In the genomic region with DNA sequence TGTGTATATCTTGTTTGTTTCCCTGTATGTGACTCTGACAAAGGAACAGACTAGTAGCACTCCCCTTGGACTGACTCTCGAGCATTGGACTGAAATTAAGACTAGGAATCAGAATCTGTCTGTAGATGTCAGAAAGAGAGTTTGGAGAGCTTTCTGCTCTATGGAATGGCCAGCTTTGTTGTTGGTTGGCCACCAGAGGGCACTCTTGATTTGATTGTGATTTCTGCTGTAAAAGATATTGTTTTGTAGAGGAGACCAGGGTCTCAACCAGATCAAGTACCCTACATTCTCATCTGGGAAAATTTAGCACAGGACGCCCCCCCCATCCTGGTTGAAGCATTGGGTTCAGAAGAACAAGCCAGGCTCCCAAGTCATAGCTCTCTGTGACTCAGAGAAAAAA, we compare ENCODE assay signal across 31 mouse cellular contexts. TPM values are rescaled to one million over a fixed set of nuclear protein-coding genes. Genes with fewer than 3 reads are reported as not detected.
DNase-seq lines count a peak whose midpoint lies in the region; ATAC-seq and TF ChIP-seq lines count a peak whose summit lies in the region.
"Had no signal": no experiment of that assay in that cellular context is flagged by ENCODE, and none has a peak within 500 bp of the region (broad histone marks: within the 10 kb centered on the region; RNA-seq: fewer than 3 reads in every experiment).

No protein-coding gene starts in this region.

- no peaks in the 10 kb centered on the region for H3K4me1 ChIP-seq in kidney, embryonic 16.5 days (ENCODE audit: insufficient read depth, low read length)
- H3K4me1 ChIP-seq in CH12.LX (ENCODE audit: control insufficient read depth in 1 of 2, insufficient read depth in 2 of 2) = no peaks in the 10 kb centered on the region
- H3K4me1 ChIP-seq: embryonic facial prominence, embryonic 12.5 days; embryonic facial prominence, embryonic 15.5 days; heart, embryonic 12.5 days; heart, embryonic 15.5 days; hindbrain, embryonic 10.5 days had no signal

- H3K4me3 ChIP-seq in kidney, embryonic 16.5 days (ENCODE audit: low read length) = no peak overlapping the region
- no peak overlapping the region for H3K4me3 ChIP-seq in CH12.LX (replicated peaks in 1 of 3; ENCODE audit: low read depth in 2 of 3, low read length in 2 of 3, poor library complexity in 1 of 3)
- H3K4me3 ChIP-seq: embryonic facial prominence, embryonic 12.5 days; embryonic facial prominence, embryonic 15.5 days; heart, embryonic 12.5 days; heart, embryonic 15.5 days; hindbrain, embryonic 10.5 days had no signal

- no peaks in the 10 kb centered on the region for H3K27me3 ChIP-seq in kidney, embryonic 16.5 days (ENCODE audit: insufficient read depth, low read length)
- H3K27me3 ChIP-seq in CH12.LX (replicated peaks) = no peaks in the 10 kb centered on the region
- H3K27me3 ChIP-seq: embryonic facial prominence, embryonic 12.5 days; embryonic facial prominence, embryonic 15.5 days; heart, embryonic 12.5 days; heart, embryonic 15.5 days had no signal

- no peaks in the 10 kb centered on the region for H3K79me2 ChIP-seq in CH12.LX (replicated peaks; ENCODE audit: control insufficient read depth, extremely low read depth, insufficient read depth, poor library complexity, severe bottlenecking)

- H3K9ac ChIP-seq in kidney, embryonic 16.5 days (replicated peaks; ENCODE audit: low read length) = no peak overlapping the region
- H3K9ac ChIP-seq in CH12.LX (ENCODE audit: insufficient read depth, low read depth) = no peak overlapping the region
- H3K9ac ChIP-seq: embryonic facial prominence, embryonic 12.5 days; embryonic facial prominence, embryonic 15.5 days; forebrain, postnatal 0 days; heart, embryonic 12.5 days; heart, embryonic 15.5 days; hindbrain, embryonic 14.5 days had no signal

- peak; percentile 37 for TF ChIP-seq RAD21 in CH12.LX (IDR thresholded peaks at IDR 0.05; ENCODE audit: low read depth, low read length)

- TF ChIP-seq POLR2A in CH12.LX (IDR thresholded peaks at IDR 0.05; ENCODE audit: low read depth, low read length) = no peak

- no peaks in the 10 kb centered on the region for H3K36me3 ChIP-seq in kidney, embryonic 16.5 days (ENCODE audit: insufficient read depth, low read length)
- no peaks in the 10 kb centered on the region for H3K36me3 ChIP-seq in CH12.LX (replicated peaks in 1 of 2; ENCODE audit: control insufficient read depth in 1 of 2, insufficient read depth in 1 of 2, low read length in 1 of 2)
- H3K36me3 ChIP-seq: embryonic facial prominence, embryonic 12.5 days; embryonic facial prominence, embryonic 15.5 days; G1E; heart, embryonic 12.5 days; heart, embryonic 15.5 days; hindbrain, embryonic 10.5 days had no signal

- no peak for ATAC-seq in kidney, embryonic 16.5 days (ENCODE audit: low FRiP score, low TSS enrichment)
- ATAC-seq: forebrain, embryonic 14.5 days; forebrain, postnatal 0 days; intestine, postnatal 0 days had no signal

- peak; percentile 5 for DNase-seq in kidney, adult 9 months
- DNase-seq in CH12.LX (ENCODE audit: extremely low read depth) = peak; percentile 1
- DNase-seq in NIH3T3 (ENCODE audit: low read depth) = peak; percentile 3
- DNase-seq in left cerebral cortex, adult 11 months (ENCODE audit: low spot score) = no peak
- no peak for DNase-seq in spleen, postnatal 36 days (ENCODE audit: low spot score in 2 of 2)
- DNase-seq: adrenal gland, adult 8-10 months; adrenal gland, postnatal 25 days; cerebellum, adult 11-12 months; cerebellum, adult 8-10 months; cerebellum, postnatal 36 days; forebrain, postnatal 0 days; gastrocnemius, postnatal 25 days; heart, adult 18-20 months; heart, postnatal 10 days; heart, postnatal 36 days had no signal

- in situ Hi-C loops in CH12.LX (cut with MboI; ENCODE audit: low pct_ligation_motif_present, low pct_unique_long_range_greater_than_20kb, low sequenced_read_pairs) = no loop called here

- H3K4me2 ChIP-seq in kidney, embryonic 16.5 days (replicated peaks; ENCODE audit: low read depth, low read length) = no peak overlapping the region
- no peak overlapping the region for H3K4me2 ChIP-seq in CH12.LX (ENCODE audit: insufficient read depth, low read depth, poor library complexity, severe bottlenecking)
- H3K4me2 ChIP-seq: embryonic facial prominence, embryonic 12.5 days; embryonic facial prominence, embryonic 15.5 days; heart, embryonic 12.5 days; heart, embryonic 15.5 days; hindbrain, embryonic 14.5 days had no signal

- H3K9me3 ChIP-seq in kidney, embryonic 16.5 days (ENCODE audit: low read length) = peaks cover 28% of the 10 kb centered on the region
- peaks cover 8% of the 10 kb centered on the region for H3K9me3 ChIP-seq in CH12.LX (replicated peaks; ENCODE audit: low read length)
- H3K9me3 ChIP-seq: G1E had no signal

- no peak overlapping the region for H3K27ac ChIP-seq in kidney, embryonic 16.5 days (ENCODE audit: low read length)
- no peak overlapping the region for H3K27ac ChIP-seq in CH12.LX (ENCODE audit: insufficient read depth, low read depth)
- H3K27ac ChIP-seq: embryonic facial prominence, embryonic 12.5 days; embryonic facial prominence, embryonic 15.5 days; heart, embryonic 15.5 days; hindbrain, embryonic 10.5 days; hindbrain, embryonic 14.5 days had no signal

- no peak for TF ChIP-seq EP300 in CH12.LX (IDR thresholded peaks at IDR 0.05; ENCODE audit: low read length)

- peak in 1 of 2 experiments; percentile 38; a peak in 2 of 4 replicates for TF ChIP-seq CTCF in CH12.LX (conservative IDR thresholded peaks at IDR 0.05 in 1 of 2, IDR thresholded peaks at IDR 0.05 in 1 of 2; ENCODE audit: low read depth in 2 of 2, low read length in 2 of 2)

- dilution Hi-C loops in CH12.LX (cut with MboI; ENCODE audit: extremely low pct_ligation_motif_present, extremely low pct_unique_long_range_greater_than_20kb, low sequenced_read_pairs) = no loop called here

- 40% methylated on average over 2 of the region's 2 CpGs for WGBS in kidney, embryonic 16.5 days

TF ChIP-seq in CH12.LX, 34 proteins besides CTCF, POLR2A, EP300 and RAD21:
- TF ChIP-seq ZMIZ1 (IDR thresholded peaks at IDR 0.05; ENCODE audit: low read depth, low read length) = no peak
- peak; percentile 33 for TF ChIP-seq SMC3 (IDR thresholded peaks at IDR 0.05; ENCODE audit: low read depth, low read length)

RNA-seq across cellular contexts. Expression of a gene that starts 14.8 kb away (rescaled TPM):
- not detected in 2 replicates for polyA plus RNA-seq in kidney, embryonic 16.5 days (2015; fragmentation: Nextera tagmentation; extraction: Ambion mirVana)
- not detected in 2 replicates for total RNA-seq in CH12.LX (2012; rRNA removed)
- total RNA-seq in CH12.LX (2014; rRNA removed) = not detected in 2 replicates
- polyA plus RNA-seq in CH12.LX (2012; ENCODE audit: insufficient read length, low read depth) = not detected in 2 replicates
- total RNA-seq: adrenal gland, adult 8-10 months; adrenal gland, postnatal 25 days; forebrain, postnatal 0 days; gastrocnemius, adult 8-10 months; gastrocnemius, postnatal 25 days; heart, adult 18-20 months; heart, postnatal 10 days; heart, postnatal 36 days had no signal
- polyA plus RNA-seq: brain, embryonic 14.5 days; cortical plate, adult 2 months; embryonic facial prominence, embryonic 12.5 days; embryonic facial prominence, embryonic 15.5 days; forebrain, embryonic 11.5 days; forebrain, embryonic 14.5 days; forebrain, postnatal 0 days; G1E; gonadal fat pad, adult 2 months; heart, embryonic 12.5 days; heart, embryonic 15.5 days; hindbrain, embryonic 10.5 days; hindbrain, embryonic 14.5 days; intestine, embryonic 14.5 days; intestine, postnatal 0 days had no signal

RNA-seq across cellular contexts. Expression of a gene that starts 54.1 kb away (rescaled TPM):
- not detected in 2 replicates for polyA plus RNA-seq in kidney, embryonic 16.5 days (2015; fragmentation: Nextera tagmentation; extraction: Ambion mirVana)
- total RNA-seq in CH12.LX (2012; rRNA removed) = not detected in 2 replicates
- not detected in 2 replicates for total RNA-seq in CH12.LX (2014; rRNA removed)
- not detected in 2 replicates for polyA plus RNA-seq in CH12.LX (2012; ENCODE audit: insufficient read length, low read depth)
- total RNA-seq: adrenal gland, adult 8-10 months; adrenal gland, postnatal 25 days; forebrain, postnatal 0 days; gastrocnemius, adult 8-10 months; gastrocnemius, postnatal 25 days; heart, adult 18-20 months; heart, postnatal 10 days; heart, postnatal 36 days had no signal
- polyA plus RNA-seq: brain, embryonic 14.5 days; cortical plate, adult 2 months; embryonic facial prominence, embryonic 12.5 days; embryonic facial prominence, embryonic 15.5 days; forebrain, embryonic 11.5 days; forebrain, embryonic 14.5 days; forebrain, postnatal 0 days; G1E; gonadal fat pad, adult 2 months; heart, embryonic 12.5 days; heart, embryonic 15.5 days; hindbrain, embryonic 10.5 days; hindbrain, embryonic 14.5 days; intestine, embryonic 14.5 days; intestine, postnatal 0 days had no signal

Comparison
In these comparisons a context has a peak if more than half of its experiments do, and no peak if none do; other contexts are left out.
1. DNase-seq: peak in kidney, adult 9 months (single experiment), CH12.LX (single experiment) and NIH3T3 (single experiment); none in left cerebral cortex, adult 11 months (single experiment) and spleen, postnatal 36 days (0 of 2).